Mouse (Mus musculus) ES-Bruce4 (cell line): ENCODE data around the gene H2afj. TPM values are rescaled to one million over a fixed set of nuclear protein-coding genes. Genes with fewer than 3 reads are reported as not detected.
"Not testable (repeated sequence)": the region's sequence is repeated elsewhere in the genome, so short reads cannot be mapped to it uniquely, and the experiment has no call there.

Experiments used
- H3K27ac ChIP-seq: 2 replicates; pipeline ENCODE4 v1.5.1; 2012; ENCODE audit warnings: low read length, inconsistent platforms; ENCODE audit not compliant: insufficient read depth
- H3K27me3 ChIP-seq: 2 replicates; pipeline ENCODE4 v1.6.1; 2012; ENCODE audit warnings: mild to moderate bottlenecking, low read length, inconsistent platforms; ENCODE audit not compliant: control insufficient read depth, poor library complexity, insufficient read depth, severe bottlenecking
- H3K36me3 ChIP-seq: 2 replicates; pipeline ENCODE4 v1.6.1; 2012; ENCODE audit warnings: inconsistent platforms, mild to moderate bottlenecking, low read length, moderate library complexity; ENCODE audit not compliant: control insufficient read depth, poor library complexity, insufficient read depth, severe bottlenecking
- H3K4me1 ChIP-seq: one replicate; pipeline ENCODE4 v1.8.1; 2011; ENCODE audit warnings: low read length; ENCODE audit not compliant: control insufficient read depth, insufficient read depth
- H3K4me3 ChIP-seq: 2 replicates; pipeline ENCODE4 v1.5.1; 2011; ENCODE audit warnings: low read depth, mild to moderate bottlenecking, low read length
- H3K9ac ChIP-seq: 2 replicates; pipeline ENCODE4 v1.6.1; 2012; ENCODE audit warnings: low read depth, mild to moderate bottlenecking, inconsistent platforms; ENCODE audit not compliant: poor library complexity, severe bottlenecking
- H3K9me3 ChIP-seq: replicated peaks from 2 replicates; pipeline ENCODE4 v1.6.1; 2012; ENCODE audit warnings: mild to moderate bottlenecking, low read length, inconsistent platforms; ENCODE audit not compliant: control insufficient read depth, poor library complexity, insufficient read depth, severe bottlenecking
- CTCF ChIP-seq: IDR thresholded peaks from one replicate; pipeline ENCODE4 v1.8.1; 2011; ENCODE audit warnings: low read depth, low read length
- EP300 ChIP-seq: IDR thresholded peaks from 2 replicates; pipeline ENCODE4 v1.6.1; 2011; ENCODE audit warnings: low read depth, low read length; ENCODE audit not compliant: insufficient read depth
- POLR2A ChIP-seq: IDR thresholded peaks from one replicate; pipeline ENCODE4 v1.8.1; 2011; ENCODE audit warnings: low read length; ENCODE audit not compliant: insufficient read depth
- polyA plus RNA-seq: library from polyadenylated mRNA; stranded (reverse); fragments of >200 nt; gene quantifications from 2 replicates; pipeline ENCODE4 v1.2.4, GENCODE M21; 2011; ENCODE audit warnings: low read depth; ENCODE audit not compliant: missing spikeins, insufficient read depth, insufficient read length

The H2afj gene
- polyA plus RNA-seq, 1 experiment, result 34.3 TPM

GRCm38 (mm10) chr6:136795110-136795509 is 12.9 kb upstream of the H2afj start:
- H3K4me1 ChIP-seq, result peaks cover 3% of the 10 kb centered on the region
- H3K4me3 ChIP-seq, result no peak overlapping the region
- TF ChIP-seq POLR2A, result no peak
- TF ChIP-seq CTCF, result no peak
- no peak for TF ChIP-seq EP300
- H3K36me3 ChIP-seq, result no peaks in the 10 kb centered on the region
- H3K27ac ChIP-seq, result no peak overlapping the region
- no peaks in the 10 kb centered on the region for H3K9me3 ChIP-seq
- no peak overlapping the region for H3K9ac ChIP-seq
- no peaks in the 10 kb centered on the region; the same call in 1 of the 2 replicates for H3K27me3 ChIP-seq

DNA sequence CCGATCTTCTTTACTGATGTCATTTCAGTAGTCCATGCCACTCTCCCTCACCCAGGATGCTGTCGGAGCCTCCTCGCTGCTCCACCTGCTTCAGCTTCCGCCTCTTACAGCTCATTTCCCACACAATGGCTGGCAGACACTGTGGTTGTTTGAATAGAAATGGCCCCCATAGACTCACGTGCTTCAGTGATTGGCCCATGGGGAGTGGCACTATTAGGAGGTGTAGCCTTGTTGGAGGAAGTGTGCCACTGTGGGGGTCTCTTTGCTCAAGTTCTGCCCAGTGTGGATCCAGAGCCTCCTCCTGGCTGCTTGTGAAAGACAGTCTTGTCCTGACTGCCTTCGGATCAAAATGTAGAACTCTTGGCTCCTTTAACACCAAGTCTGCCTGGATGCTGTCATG is 12.2 kb upstream of the H2afj start:
- no peak overlapping the region for H3K4me3 ChIP-seq
- H3K27me3 ChIP-seq, result no peaks in the 10 kb centered on the region; the same call in 1 of the 2 replicates
- H3K9ac ChIP-seq, result no peak overlapping the region
- TF ChIP-seq POLR2A, result no peak
- TF ChIP-seq EP300, result no peak
- no peak for TF ChIP-seq CTCF
- H3K36me3 ChIP-seq, result no peaks in the 10 kb centered on the region
- H3K4me1 ChIP-seq, result peaks cover 3% of the 10 kb centered on the region
- no peak overlapping the region for H3K27ac ChIP-seq
- no peaks in the 10 kb centered on the region for H3K9me3 ChIP-seq

DNA sequence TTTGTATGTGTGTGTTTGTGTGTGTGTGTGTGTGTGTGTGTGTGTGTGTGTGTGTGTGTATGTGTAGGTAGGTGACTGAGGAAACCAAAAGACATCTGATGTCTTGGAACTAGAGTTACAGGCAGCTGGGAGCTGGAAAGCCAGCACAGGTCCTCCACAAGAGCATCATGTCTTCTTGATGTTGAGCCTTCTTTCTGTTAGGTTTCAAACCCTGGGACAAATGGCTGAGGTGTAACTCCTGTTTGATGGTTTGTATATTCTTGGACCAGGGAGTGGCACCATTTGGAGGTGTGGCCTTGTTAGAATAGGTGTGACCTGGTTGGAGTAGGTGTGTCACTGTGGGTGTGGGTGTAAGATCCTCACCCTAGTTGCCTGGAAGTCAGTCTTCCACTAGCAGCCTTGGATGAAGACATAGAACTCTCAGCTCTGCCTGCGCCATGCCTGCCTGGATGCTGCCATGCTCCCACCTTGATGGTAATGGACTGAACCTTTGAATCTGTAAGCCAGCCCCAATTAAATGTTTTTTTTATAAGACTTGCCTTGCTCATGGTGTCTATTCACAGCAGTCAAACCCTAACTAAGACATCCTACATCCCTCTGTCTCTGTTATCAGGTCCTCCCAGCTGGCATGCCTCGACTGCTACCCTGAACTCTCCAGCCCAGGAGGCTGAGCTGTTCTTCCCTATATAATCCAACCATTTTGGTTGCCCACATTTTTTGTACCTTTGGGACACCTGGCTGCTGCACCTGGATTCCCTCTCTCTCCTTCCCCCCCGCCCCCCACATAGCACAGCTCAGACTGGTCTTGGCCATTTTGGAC is 10.0 kb upstream of the H2afj start:
- not testable (repeated sequence) for H3K9me3 ChIP-seq

DNA sequence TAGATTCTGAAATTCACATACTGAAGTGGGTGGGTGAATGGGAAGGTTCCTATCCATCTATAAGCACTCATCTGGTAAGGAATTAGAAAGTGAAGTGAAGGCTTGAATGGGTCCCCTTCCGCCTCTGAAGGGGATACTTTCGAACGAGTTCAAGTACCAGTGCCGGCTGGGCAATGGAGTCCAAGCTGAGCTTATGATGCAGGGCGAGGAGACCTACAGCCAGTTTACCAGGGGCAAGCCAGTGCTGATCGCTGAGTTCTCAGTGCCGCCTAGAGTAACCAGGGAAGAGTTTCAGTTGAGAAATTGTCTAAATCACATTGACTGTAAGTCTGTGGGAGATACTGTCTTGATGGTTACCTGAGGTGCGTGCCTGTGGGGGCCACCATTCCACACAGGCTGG is 7.3 kb upstream of the H2afj start:
- Histone ChIP-seq H3K4me1 (no peaks in the 10 kb centered on the region), H3K9me3 (peaks cover 3% of the 10 kb centered on the region; the same call in 1 of the 2 replicates), H3K9ac (no peak overlapping the region), H3K27me3 (no peaks in the 10 kb centered on the region; the same call in 1 of the 2 replicates), H3K27ac (no peak overlapping the region), H3K36me3 (no peaks in the 10 kb centered on the region), H3K4me3 (no peak overlapping the region)
- TF ChIP-seq CTCF (no peak), EP300 (no peak), POLR2A (no peak)

More for the DNA sequence above, 10.0 kb upstream of the H2afj start:
- not testable (repeated sequence) for H3K36me3 ChIP-seq, H3K27me3 ChIP-seq, H3K9ac ChIP-seq, H3K27ac ChIP-seq, H3K4me3 ChIP-seq, H3K4me1 ChIP-seq

DNA sequence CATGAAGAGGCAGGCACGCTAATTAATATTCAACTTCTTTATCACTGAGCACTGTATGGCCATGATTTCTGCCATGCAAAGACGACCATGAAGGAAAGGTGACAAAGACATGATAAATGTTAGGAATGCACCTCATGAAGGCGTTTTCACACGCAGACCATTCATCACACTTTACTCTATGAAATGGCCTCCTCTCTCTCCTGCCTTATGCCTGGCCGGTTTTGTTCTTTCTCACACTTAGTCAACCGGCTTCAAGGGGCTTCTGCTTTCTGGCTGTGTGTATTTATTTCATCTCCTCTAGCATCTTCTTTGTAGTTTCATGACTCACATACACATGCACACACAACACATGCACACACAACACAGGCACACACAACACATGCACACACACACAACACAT is 6.8 kb upstream of the H2afj start:
- H3K4me3 ChIP-seq, result no peak overlapping the region
- H3K9me3 ChIP-seq, result peaks cover 3% of the 10 kb centered on the region; the same call in 1 of the 2 replicates
- H3K9ac ChIP-seq, result no peak overlapping the region
- no peak overlapping the region for H3K27ac ChIP-seq
- H3K27me3 ChIP-seq, result no peaks in the 10 kb centered on the region; the same call in 1 of the 2 replicates
- H3K4me1 ChIP-seq, result no peaks in the 10 kb centered on the region
- no peaks in the 10 kb centered on the region for H3K36me3 ChIP-seq
- TF ChIP-seq CTCF, result no peak
- no peak for TF ChIP-seq POLR2A
- no peak for TF ChIP-seq EP300

DNA sequence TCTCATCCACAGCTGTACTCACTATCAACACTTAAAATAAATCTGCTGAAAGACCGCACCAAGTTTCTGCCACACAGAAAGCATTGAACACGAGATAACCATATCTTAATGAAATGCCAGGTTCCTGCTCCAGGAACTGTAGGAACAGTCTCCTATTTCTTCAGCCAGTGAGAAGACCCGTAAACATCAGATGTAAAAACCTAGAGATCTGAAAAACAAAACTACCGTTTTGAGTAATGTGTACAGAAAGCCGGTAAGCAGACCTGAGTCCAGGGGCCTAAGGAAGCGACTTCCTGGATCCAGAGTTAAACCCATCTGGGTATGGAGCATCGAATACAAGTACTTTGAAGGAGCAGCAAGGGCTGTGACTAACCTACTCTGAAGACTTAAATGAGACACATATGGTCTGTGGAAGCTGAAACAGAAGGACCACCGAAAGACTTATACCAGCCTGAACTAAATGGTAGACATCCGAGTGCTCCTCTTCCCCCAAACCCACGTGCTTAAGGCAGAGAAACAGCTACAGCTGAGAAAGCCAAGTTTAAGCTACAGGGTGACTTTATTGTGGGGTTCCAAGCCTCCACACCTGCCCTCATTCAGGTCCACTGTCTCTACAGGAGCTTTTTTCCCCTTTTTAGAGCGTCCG is 4.8 kb upstream of the H2afj start:
- H3K27me3 ChIP-seq, result no peaks in the 10 kb centered on the region; the same call in 1 of the 2 replicates
- peak overlapping the region; percentile 22; the same call in 1 of the 2 replicates for H3K27ac ChIP-seq
- H3K4me3 ChIP-seq, result peak overlapping the region; percentile 34
- peaks cover 4% of the 10 kb centered on the region for H3K4me1 ChIP-seq
- no peaks in the 10 kb centered on the region for H3K36me3 ChIP-seq
- TF ChIP-seq CTCF (no peak), EP300 (no peak), POLR2A (no peak)
- peaks cover 3% of the 10 kb centered on the region; the same call in 1 of the 2 replicates for H3K9me3 ChIP-seq
- peak overlapping the region; percentile 68 for H3K9ac ChIP-seq
